1 mouse cellular context compared by ENCODE assay signal in genomic region chr9:44084236-44084635, GRCm38 (mm10).
TF ChIP-seq lines count a peak whose summit lies in the region.

No protein-coding gene starts in this region.

TF ChIP-seq in CH12.LX, 34 proteins besides CTCF, POLR2A, EP300 and RAD21 (continued from another document):
- TF ChIP-seq MXI1 (IDR thresholded peaks at IDR 0.05; ENCODE audit: low read depth, low read length) (no peak), ZC3H11A (IDR thresholded peaks at IDR 0.05; ENCODE audit: low read depth, low read length) (no peak), JUN (IDR thresholded peaks at IDR 0.05; ENCODE audit: insufficient read depth, low read depth, low read length) (no peak), MYC (IDR thresholded peaks at IDR 0.05; ENCODE audit: low read depth, low read length) (no peak)
